Mouse (Mus musculus) stomach, embryonic 14.5 days (tissue): ENCODE measurements around the gene Lysmd2. TPM values are rescaled to one million over a fixed set of nuclear protein-coding genes. Genes with fewer than 3 reads are reported as not detected.
A peak's percentile ranks its signal among the peaks of the same experiment; 100 is the strongest.

ENCODE experiments used
- ATAC-seq: fragments of 200-750 bp; cut with Nextera tagmentation; 2 replicates; pipeline ENCODE4 v1.8.0; 2017; ENCODE audit warnings: low read depth, moderate TSS enrichment; ENCODE audit not compliant: insufficient number of reproducible peaks, insufficient read depth, low FRiP score
- H3K27ac ChIP-seq: fragments of 300-500 bp; sonication (generic); 2 replicates; pipeline ENCODE4 v1.5.1; 2014; ENCODE audit warnings: mild to moderate bottlenecking, low read length, moderate library complexity, mixed read lengths
- H3K27me3 ChIP-seq: fragments of 300-500 bp; sonication (generic); 2 replicates; pipeline ENCODE4 v1.6.1; 2014; ENCODE audit warnings: low read length, control low read depth, mixed read lengths; ENCODE audit not compliant: control insufficient read depth, insufficient read depth
- H3K36me3 ChIP-seq: fragments of 300-500 bp; sonication (generic); 2 replicates; pipeline ENCODE4 v1.6.1; 2014; ENCODE audit warnings: mild to moderate bottlenecking, control low read depth, low read length, moderate library complexity, mixed read lengths; ENCODE audit not compliant: control insufficient read depth, insufficient read depth
- H3K4me1 ChIP-seq: fragments of 300-500 bp; sonication (generic); 2 replicates; pipeline ENCODE4 v1.6.1; 2014; ENCODE audit warnings: low read length, control low read depth, mixed read lengths; ENCODE audit not compliant: control insufficient read depth, insufficient read depth
- H3K4me2 ChIP-seq: fragments of 300-500 bp; sonication (generic); replicated peaks from 2 replicates; pipeline ENCODE4 v1.6.1; 2014; ENCODE audit warnings: low read depth, low read length, control low read depth
- H3K4me3 ChIP-seq: fragments of 300-500 bp; sonication (generic); 2 replicates; pipeline ENCODE4 v1.5.1; 2014; ENCODE audit warnings: low read depth, low read length, control low read depth
- H3K9ac ChIP-seq: fragments of 300-500 bp; sonication (generic); replicated peaks from 2 replicates; pipeline ENCODE4 v1.6.1; 2014; ENCODE audit warnings: low read depth, mild to moderate bottlenecking, control low read depth, low read length, moderate library complexity, mixed read lengths
- H3K9me3 ChIP-seq: fragments of 300-500 bp; sonication (generic); 2 replicates; pipeline ENCODE4 v1.6.1; 2016; ENCODE audit warnings: low read depth, low read length, control low read depth; ENCODE audit not compliant: control insufficient read depth
- WGBS: fragments of 180-500 bp; shearing (Covaris S2); extraction: QIAGEN DNeasy Blood & Tissue Kit; methylation state at CpG from one replicate; pipeline ENCODE4 v1.1.7; 2014; 5-methylcytosine and 5-hydroxymethylcytosine counted together
- polyA plus RNA-seq: library from polyadenylated mRNA; unstranded; fragments of >200 nt; fragmentation: Nextera tagmentation; extraction: Ambion mirVana; gene quantifications from 2 replicates; pipeline ENCODE4 v1.2.1, GENCODE M21; 2014

Gene Lysmd2
- polyA plus RNA-seq, result 31.8 and 33.8 TPM in 2 replicates

- Histone ChIP-seq H3K27ac (peak within 1 kb of the TSS; percentile 87; the same call in 1 of the 2 replicates), H3K4me2 (peak within 1 kb of the TSS; percentile 49), H3K36me3 (no peaks in the 10 kb centered on the region), H3K9me3 (no peaks in the 10 kb centered on the region), H3K27me3 (no peaks in the 10 kb centered on the region), H3K4me3 (peak within 1 kb of the TSS; percentile 83), H3K4me1 (no peaks in the 10 kb centered on the region), H3K9ac (peak within 1 kb of the TSS; percentile 89)
- under 1% methylated on average over 71 of the region's 94 CpGs for whole genome bisulfite sequencing
- peak; percentile 89 for ATAC-seq
Observed at GRCm38 (mm10) chr9:75625556-75626307, at the start of gene Lysmd2. Gene Lysmd2 (plus strand): TSS chr9:75625741.

GRCm38 (mm10) chr9:75579321-75579720 lies 46.2 kb upstream of the Lysmd2 start:
- no peak overlapping the region for H3K27ac ChIP-seq
- no peak overlapping the region for H3K9ac ChIP-seq
- H3K27me3 ChIP-seq, result no peaks in the 10 kb centered on the region
- no peaks in the 10 kb centered on the region for H3K9me3 ChIP-seq
- no peak overlapping the region for H3K4me2 ChIP-seq
- no peak for ATAC-seq
- no peaks in the 10 kb centered on the region for H3K4me1 ChIP-seq
- H3K4me3 ChIP-seq, result no peak overlapping the region
- no peaks in the 10 kb centered on the region for H3K36me3 ChIP-seq
- WGBS, result 82% methylated on average over 6 of the region's 6 CpGs

GRCm38 (mm10) chr9:75581694-75582350 lies 43.7 kb upstream of the Lysmd2 start:
- H3K4me2 ChIP-seq, result no peak overlapping the region
- no peak overlapping the region for H3K9ac ChIP-seq
- no peak for ATAC-seq
- H3K27ac ChIP-seq, result no peak overlapping the region
- no peak overlapping the region for H3K4me3 ChIP-seq
- WGBS, result 53% methylated on average over 7 of the region's 7 CpGs
- no peaks in the 10 kb centered on the region for H3K9me3 ChIP-seq
- no peaks in the 10 kb centered on the region for H3K4me1 ChIP-seq
- no peaks in the 10 kb centered on the region for H3K27me3 ChIP-seq
- H3K36me3 ChIP-seq, result no peaks in the 10 kb centered on the region

GRCm38 (mm10) chr9:75589850-75590790 lies 35.4 kb upstream of the Lysmd2 start:
- H3K4me3 ChIP-seq, result no peak overlapping the region
- no peaks in the 10 kb centered on the region for H3K4me1 ChIP-seq
- WGBS, result 82% methylated on average over 15 of the region's 15 CpGs
- no peak overlapping the region for H3K27ac ChIP-seq
- H3K27me3 ChIP-seq, result no peaks in the 10 kb centered on the region
- H3K9ac ChIP-seq, result no peak overlapping the region
- no peaks in the 10 kb centered on the region for H3K9me3 ChIP-seq
- no peak overlapping the region for H3K4me2 ChIP-seq
- no peak for ATAC-seq
- no peaks in the 10 kb centered on the region for H3K36me3 ChIP-seq

- H3K36me3 ChIP-seq, result no peaks in the 10 kb centered on the region
- no peak for ATAC-seq
- 83% methylated on average over 5 of the region's 5 CpGs for WGBS
Observed at GRCm38 (mm10) chr9:75593481-75593880, 32.1 kb upstream of the Lysmd2 start.

GRCm38 (mm10) chr9:75597036-75597435 lies 28.5 kb upstream of the Lysmd2 start:
- H3K9ac ChIP-seq, result no peak overlapping the region
- 88% methylated on average over 13 of the region's 13 CpGs for WGBS
- no peak overlapping the region for H3K4me3 ChIP-seq
- no peaks in the 10 kb centered on the region for H3K9me3 ChIP-seq
- no peaks in the 10 kb centered on the region for H3K36me3 ChIP-seq
- no peak overlapping the region for H3K4me2 ChIP-seq
- no peak for ATAC-seq
- H3K27me3 ChIP-seq, result no peaks in the 10 kb centered on the region
- H3K4me1 ChIP-seq, result peaks cover 10% of the 10 kb centered on the region; the same call in 1 of the 2 replicates
- no peak overlapping the region for H3K27ac ChIP-seq

More at GRCm38 (mm10) chr9:75593481-75593880, 32.1 kb upstream of the Lysmd2 start:
- H3K4me3 ChIP-seq, result no peak overlapping the region
- H3K9me3 ChIP-seq, result no peaks in the 10 kb centered on the region
- no peak overlapping the region for H3K27ac ChIP-seq
- H3K27me3 ChIP-seq, result no peaks in the 10 kb centered on the region
- H3K4me1 ChIP-seq, result no peaks in the 10 kb centered on the region
- no peak overlapping the region for H3K9ac ChIP-seq
- H3K4me2 ChIP-seq, result no peak overlapping the region

- Histone ChIP-seq H3K27ac (no peak overlapping the region), H3K9ac (no peak overlapping the region), H3K4me3 (no peak overlapping the region), H3K4me2 (no peak overlapping the region), H3K9me3 (no peaks in the 10 kb centered on the region), H3K27me3 (no peaks in the 10 kb centered on the region), H3K4me1 (peaks cover 10% of the 10 kb centered on the region; the same call in 1 of the 2 replicates), H3K36me3 (no peaks in the 10 kb centered on the region)
- no peak for ATAC-seq
- WGBS, result 89% methylated on average over 4 of the region's 4 CpGs
Observed at GRCm38 (mm10) chr9:75597596-75597995, 27.9 kb upstream of the Lysmd2 start.
